Mouse (Mus musculus) CH12.LX (cell line): ENCODE data around the gene Tet3.

Source experiments
- CTCF ChIP-seq, 2 experiments: IDR thresholded peaks in 1 of 2; conservative IDR thresholded peaks in 1 of 2; 2 replicates each; pipeline ENCODE4 v1.5.1; 2011 to 2012; ENCODE audit warnings: low read depth in 2 of 2, low read length in 2 of 2, improper control_type of control experiment in 1 of 2, inconsistent platforms in 1 of 2, mild to moderate bottlenecking in 1 of 2, moderate library complexity in 1 of 2
- EP300 ChIP-seq: IDR thresholded peaks from 2 replicates; pipeline ENCODE4 v1.6.1; 2011; ENCODE audit warnings: low read length, improper control_type of control experiment
- ETS1 ChIP-seq: conservative IDR thresholded peaks from 2 replicates; pipeline ENCODE4 v1.6.1; 2012; ENCODE audit warnings: low read depth, mild to moderate bottlenecking, inconsistent platforms, low read length, improper control_type of control experiment, moderate library complexity
- MAX ChIP-seq: IDR thresholded peaks from 2 replicates; pipeline ENCODE4 v1.6.1; 2011; ENCODE audit warnings: low read length, improper control_type of control experiment
- MYC ChIP-seq: IDR thresholded peaks from 2 replicates; pipeline ENCODE4 v1.6.1; 2011; ENCODE audit warnings: low read depth, mild to moderate bottlenecking, improper control_type of control experiment, low read length
- PAX5 ChIP-seq: IDR thresholded peaks from 2 replicates; pipeline ENCODE4 v1.6.1; 2012; ENCODE audit warnings: low read length, inconsistent platforms, mixed read lengths
- POLR2A ChIP-seq: IDR thresholded peaks from 2 replicates; pipeline ENCODE4 v1.6.1; 2011; ENCODE audit warnings: low read depth, mild to moderate bottlenecking, improper control_type of control experiment, low read length
- UBTF ChIP-seq: IDR thresholded peaks from 2 replicates; pipeline ENCODE4 v1.6.1; 2012; ENCODE audit warnings: low read depth, mild to moderate bottlenecking, inconsistent platforms, low read length, improper control_type of control experiment, moderate library complexity
- USF2 ChIP-seq: conservative IDR thresholded peaks from 2 replicates; pipeline ENCODE4 v1.6.1; 2011; ENCODE audit warnings: low read depth, low read length, improper control_type of control experiment
- ZC3H11A ChIP-seq: IDR thresholded peaks from 2 replicates; pipeline ENCODE4 v1.6.1; 2012; ENCODE audit warnings: low read depth, mild to moderate bottlenecking, inconsistent platforms, low read length, improper control_type of control experiment
- ZNF384 ChIP-seq: IDR thresholded peaks from 2 replicates; pipeline ENCODE4 v1.6.1; 2012; ENCODE audit warnings: low read depth, low read length, improper control_type of control experiment, inconsistent platforms

GRCm38 (mm10) chr6:83445796-83446195, 13.1 kb downstream of the Tet3 start:
- TF ChIP-seq CTCF (conservative IDR thresholded peaks at IDR 0.05 in 1 of 2, IDR thresholded peaks at IDR 0.05 in 1 of 2; ENCODE audit: low read depth in 2 of 2, low read length in 2 of 2) (no peak), UBTF (no peak), ZNF384 (no peak), MYC (no peak), ETS1 (no peak), POLR2A (no peak), PAX5 (no peak), USF2 (no peak), MAX (no peak), EP300 (no peak), ZC3H11A (no peak)
